Comparison of ENCODE assay signal across 8 mouse cellular contexts in genomic region chr19:10602787-10603186, GRCm38 (mm10). TPM values are rescaled to one million over a fixed set of nuclear protein-coding genes. Genes with fewer than 3 reads are reported as not detected.
A peak's percentile ranks its signal among the peaks of the same experiment; 100 is the strongest.
DNase-seq lines count a peak whose midpoint lies in the region; ATAC-seq and TF ChIP-seq lines count a peak whose summit lies in the region.

No protein-coding gene starts in this region.

- DNase-seq in ES-CJ7 (ENCODE audit: low read depth, low spot score): peak; percentile 89
- peak; percentile 85 for DNase-seq in cerebellum, adult 11 months
- DNase-seq in heart, postnatal 36 days: peak; percentile 89 to 91
- peak; percentile 86 to 87 for DNase-seq in layer of hippocampus, adult 2 months (ENCODE audit: low spot score in 2 of 2)
- DNase-seq in lung, embryonic 14.5 days: peak; percentile 98
- DNase-seq in thymus, adult 2 months: peak; percentile 91

- no peaks in the 10 kb centered on the region for H3K9me3 ChIP-seq in forebrain, embryonic 15.5 days
- H3K9me3 ChIP-seq in lung, embryonic 14.5 days (ENCODE audit: low read depth, low read length): no peaks in the 10 kb centered on the region

- peak overlapping the region; percentile 38 for H3K4me3 ChIP-seq in forebrain, embryonic 15.5 days
- H3K4me3 ChIP-seq in layer of hippocampus, adult 2 months: peak overlapping the region; percentile 46
- peak overlapping the region; percentile 21 for H3K4me3 ChIP-seq in lung, embryonic 14.5 days (ENCODE audit: low read depth, low read length)
- H3K4me3 ChIP-seq in olfactory bulb, adult 2 months (ENCODE audit: insufficient read depth, low read depth, low read length): peak overlapping the region; percentile 33
- peak overlapping the region; percentile 36 for H3K4me3 ChIP-seq in thymus, adult 2 months (ENCODE audit: control insufficient read depth, insufficient read depth, low read length)

- H3K4me2 ChIP-seq in forebrain, embryonic 15.5 days (replicated peaks): peak overlapping the region; percentile 71
- H3K4me2 ChIP-seq in lung, embryonic 14.5 days: peak overlapping the region; percentile 59

- H3K4me1 ChIP-seq in forebrain, embryonic 15.5 days: peaks cover 36% of the 10 kb centered on the region
- H3K4me1 ChIP-seq in lung, embryonic 14.5 days (ENCODE audit: insufficient read depth): peaks cover 9% of the 10 kb centered on the region; the same call in 1 of the 2 replicates
- H3K4me1 ChIP-seq in olfactory bulb, adult 2 months (ENCODE audit: control insufficient read depth, insufficient read depth, low read length): peaks cover 10% of the 10 kb centered on the region
- peaks cover 26% of the 10 kb centered on the region for H3K4me1 ChIP-seq in thymus, adult 2 months (replicated peaks; ENCODE audit: control insufficient read depth, insufficient read depth, low read length)

- peaks cover 2% of the 10 kb centered on the region; the same call in 1 of the 2 replicates for H3K36me3 ChIP-seq in forebrain, embryonic 15.5 days
- H3K36me3 ChIP-seq in lung, embryonic 14.5 days (ENCODE audit: insufficient read depth): peaks cover 23% of the 10 kb centered on the region
- H3K36me3 ChIP-seq in thymus, adult 2 months (ENCODE audit: control insufficient read depth, insufficient read depth, low read length): peaks cover 4% of the 10 kb centered on the region

- under 1% methylated on average over 9 of the region's 9 CpGs for WGBS in forebrain, embryonic 15.5 days
- under 1% methylated on average over 9 of the region's 9 CpGs for WGBS in lung, embryonic 14.5 days
- WGBS in olfactory bulb, adult 2 months: 2% methylated on average over 9 of the region's 9 CpGs
- 3% methylated on average over 9 of the region's 9 CpGs for WGBS in thymus, adult 2 months

- peak overlapping the region; percentile 95 for H3K27ac ChIP-seq in forebrain, embryonic 15.5 days (replicated peaks)
- peak overlapping the region; percentile 85 for H3K27ac ChIP-seq in layer of hippocampus, adult 2 months
- H3K27ac ChIP-seq in lung, embryonic 14.5 days (ENCODE audit: low read depth): peak overlapping the region; percentile 89
- H3K27ac ChIP-seq in olfactory bulb, adult 2 months (ENCODE audit: insufficient read depth, low read depth, low read length): peak overlapping the region; percentile 61
- peak overlapping the region; percentile 69 for H3K27ac ChIP-seq in thymus, adult 2 months (ENCODE audit: control insufficient read depth, insufficient read depth, low read length)

- H3K9ac ChIP-seq in forebrain, embryonic 15.5 days (replicated peaks): peak overlapping the region; percentile 73
- peak overlapping the region; percentile 61 for H3K9ac ChIP-seq in lung, embryonic 14.5 days

- H3K27me3 ChIP-seq in forebrain, embryonic 15.5 days: no peaks in the 10 kb centered on the region
- H3K27me3 ChIP-seq in lung, embryonic 14.5 days (ENCODE audit: insufficient read depth, low read length): no peaks in the 10 kb centered on the region
- H3K27me3 ChIP-seq in thymus, adult 2 months (ENCODE audit: control insufficient read depth, insufficient read depth, low read length): no peaks in the 10 kb centered on the region

- ATAC-seq in forebrain, embryonic 15.5 days (replicated peaks): peak; percentile 73
- peak; percentile 64; the same call in 1 of the 2 replicates for ATAC-seq in lung, embryonic 14.5 days (ENCODE audit: insufficient read depth)

- intact Hi-C loops in heart, postnatal 36 days (cut with DNase I): loop anchor here (1.0 kb wide), 1 partner anchor 25 kb away; the partner anchor contains the start of genes Cyb561a3 and Tmem138

- TF ChIP-seq POLR2A in olfactory bulb, adult 2 months (IDR thresholded peaks at IDR 0.05; ENCODE audit: insufficient read depth, low read depth, low read length): no peak
- 0 out of 2 replicates have a peak, but pooled peaks have one; percentile 52 for TF ChIP-seq POLR2A in thymus, adult 2 months (IDR thresholded peaks at IDR 0.05; ENCODE audit: control insufficient read depth, extremely low read depth, insufficient read depth, low read length, poor library complexity)

- TF ChIP-seq CTCF in layer of hippocampus, adult 2 months (conservative IDR thresholded peaks at IDR 0.05): peak; percentile 97
- peak; percentile 88 for TF ChIP-seq CTCF in lung, embryonic 14.5 days (IDR thresholded peaks at IDR 0.05; ENCODE audit: low read depth)
- peak; percentile 77; the same call in 1 of the 2 replicates for TF ChIP-seq CTCF in olfactory bulb, adult 2 months (IDR thresholded peaks at IDR 0.05; ENCODE audit: insufficient read depth, low read depth, low read length)
- TF ChIP-seq CTCF in thymus, adult 2 months (IDR thresholded peaks at IDR 0.05; ENCODE audit: borderline replicate concordance, control insufficient read depth, extremely low read depth, insufficient read depth, low read length, poor library complexity): peak; percentile 83

RNA-seq across cellular contexts. Expression of gene Ddb1, which starts 2.3 kb away (rescaled TPM):
- 264 and 270 TPM in 2 replicates for polyA plus RNA-seq in forebrain, embryonic 15.5 days (2015; fragmentation: Nextera tagmentation; extraction: Ambion mirVana)
- total RNA-seq in heart, postnatal 36 days (2021): 100 to 1,000 TPM; 161 to 172 TPM
- 100 to 1,000 TPM; 194 to 210 TPM for total RNA-seq in layer of hippocampus, adult 2 months (2021)
- 373 and 396 TPM in 2 replicates for polyA plus RNA-seq in lung, embryonic 14.5 days (2014; fragmentation: Nextera tagmentation; extraction: Ambion mirVana)
- polyA plus RNA-seq in olfactory bulb, adult 2 months (2012; ENCODE audit: insufficient read depth, insufficient read length, low replicate concordance, missing spikeins): 418 TPM in 1 of 2 replicates, not detected in the other
- polyA plus RNA-seq in thymus, adult 2 months (2012; rRNA removed): 154 and 156 TPM in 2 replicates

RNA-seq across cellular contexts. Expression of gene Tkfc, which starts 2.7 kb away (rescaled TPM):
- polyA plus RNA-seq in forebrain, embryonic 15.5 days (2015; fragmentation: Nextera tagmentation; extraction: Ambion mirVana): 23.8 and 24.0 TPM in 2 replicates
- total RNA-seq in heart, postnatal 36 days (2021): 1 to 10 TPM; 9.0 to 9.2 TPM
- 10 to 100 TPM; 16.5 to 19.1 TPM for total RNA-seq in layer of hippocampus, adult 2 months (2021)
- 19.2 and 19.4 TPM in 2 replicates for polyA plus RNA-seq in lung, embryonic 14.5 days (2014; fragmentation: Nextera tagmentation; extraction: Ambion mirVana)
- not detected in 2 replicates for polyA plus RNA-seq in olfactory bulb, adult 2 months (2012; ENCODE audit: insufficient read depth, insufficient read length, low replicate concordance, missing spikeins)
- 17.3 and 20.2 TPM in 2 replicates for polyA plus RNA-seq in thymus, adult 2 months (2012; rRNA removed)

RNA-seq across cellular contexts. Expression of gene Tmem138, which starts 25.6 kb away (rescaled TPM):
- polyA plus RNA-seq in forebrain, embryonic 15.5 days (2015; fragmentation: Nextera tagmentation; extraction: Ambion mirVana): 39.0 and 40.5 TPM in 2 replicates
- total RNA-seq in heart, postnatal 36 days (2021): 1 to 10 TPM; 2.6 to 3.1 TPM
- total RNA-seq in layer of hippocampus, adult 2 months (2021): 10 to 100 TPM; 12.2 to 12.8 TPM
- polyA plus RNA-seq in lung, embryonic 14.5 days (2014; fragmentation: Nextera tagmentation; extraction: Ambion mirVana): 42.2 and 44.8 TPM in 2 replicates
- not detected in 2 replicates for polyA plus RNA-seq in olfactory bulb, adult 2 months (2012; ENCODE audit: insufficient read depth, insufficient read length, low replicate concordance, missing spikeins)
- polyA plus RNA-seq in thymus, adult 2 months (2012; rRNA removed): 18.7 and 20.6 TPM in 2 replicates

RNA-seq across cellular contexts. Expression of gene Cyb561a3, which starts 25.8 kb away (rescaled TPM):
- 18.8 and 21.3 TPM in 2 replicates for polyA plus RNA-seq in forebrain, embryonic 15.5 days (2015; fragmentation: Nextera tagmentation; extraction: Ambion mirVana)
- total RNA-seq in heart, postnatal 36 days (2021): 10 to 100 TPM; 13.1 to 13.2 TPM
- 10 to 100 TPM in 1 of 2 experiments, 1 to 10 TPM in 1; 9.1 to 11.1 TPM for total RNA-seq in layer of hippocampus, adult 2 months (2021)
- polyA plus RNA-seq in lung, embryonic 14.5 days (2014; fragmentation: Nextera tagmentation; extraction: Ambion mirVana): 18.0 and 19.2 TPM in 2 replicates
- not detected in 2 replicates for polyA plus RNA-seq in olfactory bulb, adult 2 months (2012; ENCODE audit: insufficient read depth, insufficient read length, low replicate concordance, missing spikeins)
- 87.9 and 93.7 TPM in 2 replicates for polyA plus RNA-seq in thymus, adult 2 months (2012; rRNA removed)

RNA-seq across cellular contexts. Expression of gene Vwce, which starts 31.2 kb away (rescaled TPM):
- polyA plus RNA-seq in forebrain, embryonic 15.5 days (2015; fragmentation: Nextera tagmentation; extraction: Ambion mirVana): 0.38 and 0.39 TPM in 2 replicates
- not detected for total RNA-seq in heart, postnatal 36 days (2021)
- total RNA-seq in layer of hippocampus, adult 2 months (2021): under 1 TPM; 0.39 to 0.72 TPM
- 0.65 and 1.3 TPM in 2 replicates for polyA plus RNA-seq in lung, embryonic 14.5 days (2014; fragmentation: Nextera tagmentation; extraction: Ambion mirVana)
- polyA plus RNA-seq in olfactory bulb, adult 2 months (2012; ENCODE audit: insufficient read depth, insufficient read length, low replicate concordance, missing spikeins): not detected in 2 replicates
- 3.1 and 4.7 TPM in 2 replicates for polyA plus RNA-seq in thymus, adult 2 months (2012; rRNA removed)

Comparison
In these comparisons a context has a peak if more than half of its experiments do, and no peak if none do; other contexts are left out.
1. Peak in every context shown above with its lines: DNase-seq, ATAC-seq, H3K4me3 ChIP-seq and H3K27ac ChIP-seq.
2. RNA of gene Tkfc, which starts 2.7 kb away (polyA plus RNA-seq): 23.8 to 24.0 TPM in forebrain, embryonic 15.5 days, 19.2 to 19.4 TPM in lung, embryonic 14.5 days and 17.3 to 20.2 TPM in thymus, adult 2 months; not detected in olfactory bulb, adult 2 months; every median in the first group is over 10 times any median in the second.
3. RNA of gene Tmem138, which starts 25.6 kb away (polyA plus RNA-seq): 42.2 to 44.8 TPM in lung, embryonic 14.5 days, 39.0 to 40.5 TPM in forebrain, embryonic 15.5 days and 18.7 to 20.6 TPM in thymus, adult 2 months; not detected in olfactory bulb, adult 2 months; every median in the first group is over 10 times any median in the second.